Mouse (Mus musculus) bone marrow, adult 2 months (tissue): ENCODE results near the gene Atp1a2.

ENCODE experiments used
- CTCF ChIP-seq: fragments of 200-500 bp; IDR thresholded peaks from 2 replicates; pipeline ENCODE4 v1.5.1; 2011; ENCODE audit warnings: low read length, control low read depth; ENCODE audit not compliant: control insufficient read depth, insufficient read depth
- POLR2A ChIP-seq: fragments of 200-500 bp; IDR thresholded peaks from 2 replicates; pipeline ENCODE4 v1.6.1; 2011; ENCODE audit warnings: low read depth, mild to moderate bottlenecking, control low read depth, low read length, borderline replicate concordance; ENCODE audit not compliant: control insufficient read depth

GRCm38 (mm10) chr1:172319346-172319745, 21.5 kb upstream of the Atp1a2 start:
- TF ChIP-seq POLR2A (no peak), CTCF (no peak)
